Mouse (Mus musculus): Measurements from ENCODE around the gene Dnmt1. TPM values are rescaled to one million over a fixed set of nuclear protein-coding genes. Genes with fewer than 3 reads are reported as not detected.
"Not testable (repeated sequence)": the region's sequence is repeated elsewhere in the genome, so short reads cannot be mapped to it uniquely, and the experiment has no call there.

Gene Dnmt1
- polyA plus RNA-seq (2012; rRNA removed) = 16.1 TPM in 2 replicates

GRCm38 (mm10) chr9:20959430-20959938 is at the start of gene Dnmt1:
TSS of gene Dnmt1 (minus strand) at chr9:20959888.
- DNase-seq (ENCODE audit: low read depth) = no peak

- no peak for DNase-seq (ENCODE audit: low read depth)
Observed at GRCm38 (mm10) chr9:21008007-21008406, 48.3 kb upstream of the Dnmt1 start.

- no peak for DNase-seq (ENCODE audit: low read depth)
Observed at GRCm38 (mm10) chr9:21007313-21007952, 47.7 kb upstream of the Dnmt1 start.

GRCm38 (mm10) chr9:21002627-21003551 is 43.2 kb upstream of the Dnmt1 start, which contains the start of gene Mrpl4:
TSS of gene Mrpl4 (plus strand) at chr9:21002738.
- no peak for DNase-seq (ENCODE audit: low read depth)

GRCm38 (mm10) chr9:21002270-21002626 is 42.6 kb upstream of the Dnmt1 start:
- DNase-seq (ENCODE audit: low read depth) = no peak

GRCm38 (mm10) chr9:21001651-21002200 is 42.0 kb upstream of the Dnmt1 start:
- no peak for DNase-seq (ENCODE audit: low read depth)

- no peak for DNase-seq (ENCODE audit: low read depth)
Observed at GRCm38 (mm10) chr9:21000811-21001210, 41.1 kb upstream of the Dnmt1 start.

GRCm38 (mm10) chr9:20998337-20998736 is 38.6 kb upstream of the Dnmt1 start:
- not testable (repeated sequence) for DNase-seq (ENCODE audit: low read depth)

GRCm38 (mm10) chr9:20997065-20997464 is 37.4 kb upstream of the Dnmt1 start:
- no peak for DNase-seq (ENCODE audit: low read depth)

- no peak for DNase-seq (ENCODE audit: low read depth)
Observed at GRCm38 (mm10) chr9:20995069-20995468, 35.4 kb upstream of the Dnmt1 start.

- no peak for DNase-seq (ENCODE audit: low read depth)
Observed at GRCm38 (mm10) chr9:20993165-20993898, 33.6 kb upstream of the Dnmt1 start.

- no peak for DNase-seq (ENCODE audit: low read depth)
Observed at GRCm38 (mm10) chr9:20991587-20991986, 31.9 kb upstream of the Dnmt1 start.

GRCm38 (mm10) chr9:20990861-20991260 is 31.2 kb upstream of the Dnmt1 start:
- DNase-seq (ENCODE audit: low read depth) = no peak

GRCm38 (mm10) chr9:20987953-20988352 is 28.3 kb upstream of the Dnmt1 start:
- DNase-seq (ENCODE audit: low read depth) = no peak

- no peak for DNase-seq (ENCODE audit: low read depth)
Observed at GRCm38 (mm10) chr9:20986952-20987686, 27.4 kb upstream of the Dnmt1 start.

- DNase-seq (ENCODE audit: low read depth) = no peak
Observed at GRCm38 (mm10) chr9:20983169-20983568, 23.5 kb upstream of the Dnmt1 start.

- no peak for DNase-seq (ENCODE audit: low read depth)
Observed at GRCm38 (mm10) chr9:20982171-20982570, 22.5 kb upstream of the Dnmt1 start.

GRCm38 (mm10) chr9:20979769-20980168 is 20.1 kb upstream of the Dnmt1 start:
- DNase-seq (ENCODE audit: low read depth) = no peak

- DNase-seq (ENCODE audit: low read depth) = no peak
Observed at GRCm38 (mm10) chr9:20979181-20979580, 19.5 kb upstream of the Dnmt1 start.

GRCm38 (mm10) chr9:20978409-20979095 is 18.9 kb upstream of the Dnmt1 start:
- no peak for DNase-seq (ENCODE audit: low read depth)

All from gonadal fat pad, adult 2 months (tissue).